Mouse (Mus musculus): Measurements from ENCODE around the gene Tmem94. TPM values are rescaled to one million over a fixed set of nuclear protein-coding genes. Genes with fewer than 3 reads are reported as not detected.

Gene Tmem94
- 20.7 TPM for polyA plus RNA-seq (2017; shearing (Covaris generic))

GRCm38 (mm10) chr11:115765103-115765606 lies at the start of gene Tmem94:
Gene Tmem94, plus strand, starts transcription at chr11:115765433.

GRCm38 (mm10) chr11:115813507-115814296 lies 48.5 kb downstream of the Tmem94 start, which contains the start of gene Caskin2:
Gene Caskin2, minus strand, starts transcription at chr11:115813639.

GRCm38 (mm10) chr11:115814605-115815450 lies 49.6 kb downstream of the Tmem94 start, which contains the start of gene Tsen54:
Gene Tsen54, plus strand, starts transcription at chr11:115814724.

GRCm38 (mm10) chr11:115823774-115824740 lies 58.8 kb downstream of the Tmem94 start, which contains the start of gene Llgl2:
Gene Llgl2, plus strand, starts transcription at chr11:115824049.

Other genes with a start within 250 kb of the Tmem94 start
- 541 TPM for gene Sumo2, start 229.2 kb upstream of the Tmem94 start, polyA plus RNA-seq (2017; shearing (Covaris generic))
- 76.6 TPM for gene Nup85, start 201.0 kb upstream of the Tmem94 start, polyA plus RNA-seq (2017; shearing (Covaris generic))
- 62.9 TPM for gene Mrps7, start 161.5 kb upstream of the Tmem94 start, polyA plus RNA-seq (2017; shearing (Covaris generic))
- 51.5 TPM for gene Gga3, start 161.4 kb upstream of the Tmem94 start, polyA plus RNA-seq (2017; shearing (Covaris generic))
- gene Mif4gd, start 152.5 kb upstream of the Tmem94 start, polyA plus RNA-seq (2017; shearing (Covaris generic)): 168 TPM
- gene Slc25a19, start 137.1 kb upstream of the Tmem94 start, polyA plus RNA-seq (2017; shearing (Covaris generic)): 27.4 TPM
- 176 TPM for gene Grb2, start 56.8 kb upstream of the Tmem94 start, polyA plus RNA-seq (2017; shearing (Covaris generic))
- 0.30 TPM for gene Caskin2, start 48.2 kb downstream of the Tmem94 start, polyA plus RNA-seq (2017; shearing (Covaris generic))
- 24.6 TPM for gene Tsen54, start 49.3 kb downstream of the Tmem94 start, polyA plus RNA-seq (2017; shearing (Covaris generic))
- gene Llgl2, start 58.6 kb downstream of the Tmem94 start, polyA plus RNA-seq (2017; shearing (Covaris generic)): 25.9 TPM
- gene Myo15b, start 93.0 kb downstream of the Tmem94 start, polyA plus RNA-seq (2017; shearing (Covaris generic)): not detected
- not detected for gene Smim5, start 134.5 kb downstream of the Tmem94 start, polyA plus RNA-seq (2017; shearing (Covaris generic))
- gene Smim6, start 146.6 kb downstream of the Tmem94 start, polyA plus RNA-seq (2017; shearing (Covaris generic)): 0.36 TPM
- gene Sap30bp, start 167.8 kb downstream of the Tmem94 start, polyA plus RNA-seq (2017; shearing (Covaris generic)): 38.0 TPM
- gene Recql5, start 168.0 kb downstream of the Tmem94 start, polyA plus RNA-seq (2017; shearing (Covaris generic)): 10.1 TPM
- not detected for gene Itgb4, start 209.3 kb downstream of the Tmem94 start, polyA plus RNA-seq (2017; shearing (Covaris generic))
- 18.7 TPM for gene Galk1, start 247.3 kb downstream of the Tmem94 start, polyA plus RNA-seq (2017; shearing (Covaris generic))